Mouse (Mus musculus): ENCODE data around the gene Thy1.

DNA sequence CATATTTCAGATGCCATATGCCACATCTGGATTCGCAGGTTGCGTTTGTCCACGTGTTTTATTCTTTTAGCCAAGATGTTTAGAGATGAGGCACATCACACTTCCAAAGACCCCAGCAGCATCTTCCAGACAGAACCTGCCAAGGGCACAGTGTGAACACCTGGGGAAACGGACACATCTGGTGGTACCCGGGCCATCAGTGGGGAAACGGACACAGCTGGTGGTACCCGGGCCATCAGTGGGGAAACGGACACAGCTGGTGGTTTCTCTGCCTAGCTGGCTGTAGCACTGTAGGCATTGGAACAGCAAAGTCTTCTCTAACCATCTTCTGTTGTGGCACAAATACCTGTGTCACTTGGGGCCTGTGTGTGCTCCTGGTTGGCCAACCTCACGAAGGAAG, 52.6 kb downstream of the Thy1 start:
- no peak for TF ChIP-seq CTCF (IDR thresholded peaks at IDR 0.05; ENCODE audit: low read depth, low read length)
- no peak for TF ChIP-seq POLR2A (IDR thresholded peaks at IDR 0.05; ENCODE audit: borderline replicate concordance, low read depth, low read length)

Measured in bone marrow macrophage, adult 2 months (primary cell).